Mouse (Mus musculus): ENCODE data around the gene Zic1. TPM values are rescaled to one million over a fixed set of nuclear protein-coding genes. Genes with fewer than 3 reads are reported as not detected.

The Zic1 gene
- polyA plus RNA-seq, 1 experiment = not detected

- no peak for TF ChIP-seq GATA1 (IDR thresholded peaks at IDR 0.05; ENCODE audit: low read length)
These were observed 11.0 kb downstream of the Zic1 start for GRCm38 (mm10) chr9:91354434-91355269.

GRCm38 (mm10) chr9:91353551-91354433, 11.8 kb downstream of the Zic1 start:
- no peak for TF ChIP-seq GATA1 (IDR thresholded peaks at IDR 0.05; ENCODE audit: low read length)

- TF ChIP-seq GATA1 (IDR thresholded peaks at IDR 0.05; ENCODE audit: low read length) = no peak
These were observed 12.8 kb downstream of the Zic1 start for GRCm38 (mm10) chr9:91352786-91353185.

GRCm38 (mm10) chr9:91351961-91352411, 13.6 kb downstream of the Zic1 start:
- no peak for TF ChIP-seq GATA1 (IDR thresholded peaks at IDR 0.05; ENCODE audit: low read length)

- TF ChIP-seq GATA1 (IDR thresholded peaks at IDR 0.05; ENCODE audit: low read length) = no peak
These were observed 14.2 kb downstream of the Zic1 start for GRCm38 (mm10) chr9:91351361-91351760.

GRCm38 (mm10) chr9:91350861-91351291, 14.7 kb downstream of the Zic1 start:
- TF ChIP-seq GATA1 (IDR thresholded peaks at IDR 0.05; ENCODE audit: low read length) = no peak

GRCm38 (mm10) chr9:91350211-91350791, 15.3 kb downstream of the Zic1 start:
- TF ChIP-seq GATA1 (IDR thresholded peaks at IDR 0.05; ENCODE audit: low read length) = no peak

- no peak for TF ChIP-seq GATA1 (IDR thresholded peaks at IDR 0.05; ENCODE audit: low read length)
These were observed 16.9 kb downstream of the Zic1 start for GRCm38 (mm10) chr9:91348746-91349145.

GRCm38 (mm10) chr9:91347591-91347990, 18.0 kb downstream of the Zic1 start:
- no peak for TF ChIP-seq GATA1 (IDR thresholded peaks at IDR 0.05; ENCODE audit: low read length)

Other genes starting within 250 kb of the Zic1 start
- not detected in 2 replicates for gene Zic4, start 3.4 kb downstream of the Zic1 start, polyA plus RNA-seq (2012)